8 mouse cellular contexts compared by ENCODE assay signal in genomic region chr14:75834739-75835381, GRCm38 (mm10). TPM values are rescaled to one million over a fixed set of nuclear protein-coding genes. Genes with fewer than 3 reads are reported as not detected.
DNase-seq lines count a peak whose midpoint lies in the region; ATAC-seq lines count a peak whose summit lies in the region.

No protein-coding gene starts in this region.

- peaks cover 23% of the 10 kb centered on the region; the same call in 1 of the 2 replicates for H3K4me1 ChIP-seq in embryonic facial prominence, embryonic 12.5 days
- H3K4me1 ChIP-seq in heart, embryonic 12.5 days (replicated peaks) = peaks cover 43% of the 10 kb centered on the region
- peaks cover 32% of the 10 kb centered on the region for H3K4me1 ChIP-seq in kidney, embryonic 16.5 days (ENCODE audit: insufficient read depth, low read length)

- ATAC-seq in CD4-positive, CD25-positive, alpha-beta regulatory T cell, adult 4 months = peak; percentile 73
- peak; percentile 17; the same call in 1 of the 2 replicates for ATAC-seq in embryonic facial prominence, embryonic 12.5 days (ENCODE audit: insufficient number of reproducible peaks, insufficient read depth, low FRiP score, low TSS enrichment)
- ATAC-seq in heart, embryonic 12.5 days (ENCODE audit: insufficient number of reproducible peaks, low FRiP score) = peak; percentile 68
- peak; percentile 65 for ATAC-seq in kidney, embryonic 16.5 days (ENCODE audit: low FRiP score, low TSS enrichment)

- no peaks in the 10 kb centered on the region for H3K9me3 ChIP-seq in embryonic facial prominence, embryonic 12.5 days
- no peaks in the 10 kb centered on the region for H3K9me3 ChIP-seq in heart, embryonic 12.5 days (replicated peaks)
- H3K9me3 ChIP-seq in kidney, embryonic 16.5 days (ENCODE audit: low read length) = no peaks in the 10 kb centered on the region

- peak overlapping the region; percentile 44 for H3K4me3 ChIP-seq in embryonic facial prominence, embryonic 12.5 days
- peak overlapping the region; percentile 57 for H3K4me3 ChIP-seq in heart, embryonic 12.5 days
- peak overlapping the region; percentile 56 for H3K4me3 ChIP-seq in kidney, embryonic 16.5 days (ENCODE audit: low read length)

- peak; percentile 57 for DNase-seq in adipocyte (ENCODE audit: low spot score)
- peak; percentile 81 for DNase-seq in lung, postnatal 4 days
- peak; percentile 67 for DNase-seq in skeletal muscle tissue, adult 2 months (ENCODE audit: low read depth, low spot score)
- DNase-seq in frontal cortex, postnatal 10 days (ENCODE audit: low spot score in 2 of 2) = no peak

- H3K4me2 ChIP-seq in embryonic facial prominence, embryonic 12.5 days (replicated peaks) = peak overlapping the region; percentile 93
- peak overlapping the region; percentile 99 for H3K4me2 ChIP-seq in heart, embryonic 12.5 days
- H3K4me2 ChIP-seq in kidney, embryonic 16.5 days (replicated peaks; ENCODE audit: low read depth, low read length) = peak overlapping the region; percentile 98

- peak overlapping the region; percentile 97 for H3K27ac ChIP-seq in embryonic facial prominence, embryonic 12.5 days
- H3K27ac ChIP-seq in heart, embryonic 12.5 days (ENCODE audit: poor library complexity, severe bottlenecking) = peak overlapping the region; percentile 98
- peak overlapping the region; percentile 99 for H3K27ac ChIP-seq in kidney, embryonic 16.5 days (ENCODE audit: low read length)

- no peaks in the 10 kb centered on the region for H3K36me3 ChIP-seq in embryonic facial prominence, embryonic 12.5 days
- no peaks in the 10 kb centered on the region for H3K36me3 ChIP-seq in heart, embryonic 12.5 days
- H3K36me3 ChIP-seq in kidney, embryonic 16.5 days (ENCODE audit: insufficient read depth, low read length) = no peaks in the 10 kb centered on the region

- no peaks in the 10 kb centered on the region for H3K27me3 ChIP-seq in embryonic facial prominence, embryonic 12.5 days
- H3K27me3 ChIP-seq in heart, embryonic 12.5 days (replicated peaks) = no peaks in the 10 kb centered on the region
- no peaks in the 10 kb centered on the region for H3K27me3 ChIP-seq in kidney, embryonic 16.5 days (ENCODE audit: insufficient read depth, low read length)

- peak overlapping the region; percentile 68 for H3K9ac ChIP-seq in embryonic facial prominence, embryonic 12.5 days
- peak overlapping the region; percentile 90 for H3K9ac ChIP-seq in heart, embryonic 12.5 days
- H3K9ac ChIP-seq in kidney, embryonic 16.5 days (replicated peaks; ENCODE audit: low read length) = peak overlapping the region; percentile 80

- WGBS in embryonic facial prominence, embryonic 12.5 days = under 1% methylated on average over 16 of the region's 16 CpGs
- WGBS in heart, embryonic 12.5 days = under 1% methylated on average over 16 of the region's 16 CpGs
- under 1% methylated on average over 16 of the region's 16 CpGs for WGBS in kidney, embryonic 16.5 days

RNA-seq across cellular contexts. Expression of gene Tpt1, which starts 10.0 kb away (rescaled TPM):
- 1,000 to 10,000 TPM; 1,301 to 2,015 TPM for polyA plus RNA-seq in CD4-positive, CD25-positive, alpha-beta regulatory T cell, adult 4 months (2017; shearing (Covaris generic))
- polyA plus RNA-seq in embryonic facial prominence, embryonic 12.5 days (2016; fragmentation: Nextera tagmentation; extraction: Ambion mirVana) = 956 and 977 TPM in 2 replicates
- polyA plus RNA-seq in heart, embryonic 12.5 days (2016; fragmentation: Nextera tagmentation; extraction: Ambion mirVana) = 921 and 928 TPM in 2 replicates
- 868 and 911 TPM in 2 replicates for polyA plus RNA-seq in kidney, embryonic 16.5 days (2015; fragmentation: Nextera tagmentation; extraction: Ambion mirVana)

RNA-seq across cellular contexts. Expression of gene Slc25a30, which starts 48.0 kb away (rescaled TPM):
- polyA plus RNA-seq in CD4-positive, CD25-positive, alpha-beta regulatory T cell, adult 4 months (2017; shearing (Covaris generic)) = 10 to 100 TPM; 20.6 to 24.5 TPM
- polyA plus RNA-seq in embryonic facial prominence, embryonic 12.5 days (2016; fragmentation: Nextera tagmentation; extraction: Ambion mirVana) = 5.3 and 5.5 TPM in 2 replicates
- polyA plus RNA-seq in heart, embryonic 12.5 days (2016; fragmentation: Nextera tagmentation; extraction: Ambion mirVana) = 5.5 and 6.0 TPM in 2 replicates
- polyA plus RNA-seq in kidney, embryonic 16.5 days (2015; fragmentation: Nextera tagmentation; extraction: Ambion mirVana) = 13.0 and 13.1 TPM in 2 replicates

Comparison
In these comparisons a context has a peak if more than half of its experiments do, and no peak if none do; other contexts are left out.
1. ATAC-seq: peak in every context shown above with its lines; median percentile 73 in CD4-positive, CD25-positive, alpha-beta regulatory T cell, adult 4 months; 68 in heart, embryonic 12.5 days; 65 in kidney, embryonic 16.5 days; 17 in embryonic facial prominence, embryonic 12.5 days.
2. DNase-seq: peak in adipocyte (single experiment), lung, postnatal 4 days (2 of 2) and skeletal muscle tissue, adult 2 months (single experiment); none in frontal cortex, postnatal 10 days (0 of 2).
3. Peak in every context shown above with its lines, with median percentiles within 50 percentile points of each other: H3K27ac ChIP-seq, H3K4me2 ChIP-seq, H3K4me3 ChIP-seq and H3K9ac ChIP-seq.